Mouse (Mus musculus): ENCODE results near the gene Pex19. TPM values are rescaled to one million over a fixed set of nuclear protein-coding genes. Genes with fewer than 3 reads are reported as not detected.
A peak's percentile ranks its signal among the peaks of the same experiment; 100 is the strongest.

Pex19 gene
- polyA plus RNA-seq, 1 experiment = 108 TPM

- Histone ChIP-seq H3K4me1 (ENCODE audit: control insufficient read depth, insufficient read depth, low read length) (peaks cover 4% of the 10 kb centered on the region), H3K4me3 (replicated peaks; ENCODE audit: insufficient read depth, low read depth, low read length) (no peak overlapping the region), H3K27me3 (ENCODE audit: control insufficient read depth, insufficient read depth, low read length) (no peaks in the 10 kb centered on the region), H3K27ac (ENCODE audit: insufficient read depth, low read length) (no peak overlapping the region)
- no peak for DNase-seq
- TF ChIP-seq POLR2A (IDR thresholded peaks at IDR 0.05; ENCODE audit: borderline replicate concordance, insufficient read depth, low read length) (no peak), CTCF (IDR thresholded peaks at IDR 0.05; ENCODE audit: borderline replicate concordance, insufficient read depth, low read depth, low read length) (no peak)
- WGBS = 76% methylated on average over 21 of the region's 21 CpGs
Observed at GRCm38 (mm10) chr1:172172381-172172780, 45.8 kb downstream of the Pex19 start.

- DNase-seq = no peak
- H3K4me1 ChIP-seq (ENCODE audit: control insufficient read depth, insufficient read depth, low read length) = peaks cover 6% of the 10 kb centered on the region
- H3K27ac ChIP-seq (ENCODE audit: insufficient read depth, low read length) = no peak overlapping the region
- 16% methylated on average over 5 of the region's 5 CpGs for WGBS
- no peak overlapping the region for H3K4me3 ChIP-seq (replicated peaks; ENCODE audit: insufficient read depth, low read depth, low read length)
- no peaks in the 10 kb centered on the region for H3K27me3 ChIP-seq (ENCODE audit: control insufficient read depth, insufficient read depth, low read length)
- TF ChIP-seq CTCF (IDR thresholded peaks at IDR 0.05; ENCODE audit: borderline replicate concordance, insufficient read depth, low read depth, low read length) (no peak), POLR2A (IDR thresholded peaks at IDR 0.05; ENCODE audit: borderline replicate concordance, insufficient read depth, low read length) (no peak)
Observed at GRCm38 (mm10) chr1:172173181-172173580, 46.6 kb downstream of the Pex19 start.

DNA sequence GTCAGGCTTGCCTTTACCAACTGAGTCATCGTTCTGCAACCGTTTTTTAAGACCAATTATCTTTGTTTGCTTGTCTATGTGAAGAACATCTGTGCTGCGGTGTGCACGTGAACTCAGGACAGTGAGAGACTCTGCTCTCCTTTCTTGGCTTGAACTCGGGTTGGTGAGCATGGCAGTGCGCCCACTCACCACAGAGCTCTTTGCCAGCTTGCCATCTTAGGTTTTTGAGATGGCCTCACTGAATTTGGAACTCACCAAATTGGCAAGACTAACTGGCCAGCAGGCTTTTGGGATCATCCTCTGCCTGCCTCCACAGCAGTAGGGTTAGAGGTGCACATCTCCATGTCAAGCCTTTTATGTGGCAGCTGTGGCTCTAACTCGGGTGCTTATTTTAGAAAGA is 51.2 kb downstream of the Pex19 start:
- whole genome bisulfite sequencing = 22% methylated on average over 7 of the region's 7 CpGs
- Histone ChIP-seq H3K27me3 (ENCODE audit: control insufficient read depth, insufficient read depth, low read length) (no peaks in the 10 kb centered on the region), H3K4me1 (ENCODE audit: control insufficient read depth, insufficient read depth, low read length) (peaks cover 11% of the 10 kb centered on the region), H3K4me3 (replicated peaks; ENCODE audit: insufficient read depth, low read depth, low read length) (no peak overlapping the region), H3K27ac (ENCODE audit: insufficient read depth, low read length) (no peak overlapping the region)
- TF ChIP-seq CTCF (IDR thresholded peaks at IDR 0.05; ENCODE audit: borderline replicate concordance, insufficient read depth, low read depth, low read length) = no peak
- no peak for TF ChIP-seq POLR2A (IDR thresholded peaks at IDR 0.05; ENCODE audit: borderline replicate concordance, insufficient read depth, low read length)
- DNase-seq = peak; percentile 53 to 57

GRCm38 (mm10) chr1:172179102-172179501 is 52.5 kb downstream of the Pex19 start:
- 0 out of 2 replicates have a peak overlapping the region, but pooled peaks have one; percentile 58 for H3K27ac ChIP-seq (ENCODE audit: insufficient read depth, low read length)
- no peaks in the 10 kb centered on the region for H3K27me3 ChIP-seq (ENCODE audit: control insufficient read depth, insufficient read depth, low read length)
- no peak overlapping the region for H3K4me3 ChIP-seq (replicated peaks; ENCODE audit: insufficient read depth, low read depth, low read length)
- peak; percentile 45 to 63 for DNase-seq
- 30% methylated on average over 7 of the region's 7 CpGs for WGBS
- H3K4me1 ChIP-seq (ENCODE audit: control insufficient read depth, insufficient read depth, low read length) = peaks cover 7% of the 10 kb centered on the region
- TF ChIP-seq POLR2A (IDR thresholded peaks at IDR 0.05; ENCODE audit: borderline replicate concordance, insufficient read depth, low read length) = no peak
- TF ChIP-seq CTCF (IDR thresholded peaks at IDR 0.05; ENCODE audit: borderline replicate concordance, insufficient read depth, low read depth, low read length) = no peak

DNA sequence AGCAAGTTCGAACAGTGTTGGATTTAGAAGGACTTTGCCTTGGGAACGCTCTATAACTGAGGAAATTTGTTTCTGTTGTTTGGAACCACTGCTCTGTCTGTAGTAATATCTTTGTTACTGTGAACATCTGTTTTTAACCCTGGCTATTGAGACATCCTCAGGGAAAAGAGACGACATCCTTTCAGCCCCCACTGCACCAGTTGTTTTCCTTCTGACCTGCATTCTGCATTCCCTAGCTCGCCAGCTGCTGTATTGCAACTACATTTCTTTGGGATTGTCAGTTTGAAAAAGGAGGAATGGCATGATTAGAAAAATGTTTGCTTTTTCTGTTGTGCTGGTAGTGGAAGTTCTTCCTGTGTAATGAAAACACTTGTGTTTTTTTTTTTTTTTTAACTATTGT is 54.3 kb downstream of the Pex19 start:
- no peaks in the 10 kb centered on the region for H3K27me3 ChIP-seq (ENCODE audit: control insufficient read depth, insufficient read depth, low read length)
- no peak overlapping the region for H3K4me3 ChIP-seq (replicated peaks; ENCODE audit: insufficient read depth, low read depth, low read length)
- peaks cover 7% of the 10 kb centered on the region for H3K4me1 ChIP-seq (ENCODE audit: control insufficient read depth, insufficient read depth, low read length)
- no peak for DNase-seq
- WGBS = 78% methylated on average over 4 of the region's 4 CpGs
- no peak overlapping the region for H3K27ac ChIP-seq (ENCODE audit: insufficient read depth, low read length)
- TF ChIP-seq CTCF (IDR thresholded peaks at IDR 0.05; ENCODE audit: borderline replicate concordance, insufficient read depth, low read depth, low read length) (no peak), POLR2A (IDR thresholded peaks at IDR 0.05; ENCODE audit: borderline replicate concordance, insufficient read depth, low read length) (no peak)

GRCm38 (mm10) chr1:172181777-172182176 is 55.2 kb downstream of the Pex19 start:
- Histone ChIP-seq H3K4me3 (replicated peaks; ENCODE audit: insufficient read depth, low read depth, low read length) (no peak overlapping the region), H3K27me3 (ENCODE audit: control insufficient read depth, insufficient read depth, low read length) (no peaks in the 10 kb centered on the region), H3K4me1 (ENCODE audit: control insufficient read depth, insufficient read depth, low read length) (peaks cover 7% of the 10 kb centered on the region), H3K27ac (ENCODE audit: insufficient read depth, low read length) (no peak overlapping the region)
- peak in 1 of 2 experiments; percentile 56 for DNase-seq
- WGBS = 67% methylated on average over 3 of the region's 3 CpGs
- TF ChIP-seq CTCF (IDR thresholded peaks at IDR 0.05; ENCODE audit: borderline replicate concordance, insufficient read depth, low read depth, low read length) (no peak), POLR2A (IDR thresholded peaks at IDR 0.05; ENCODE audit: borderline replicate concordance, insufficient read depth, low read length) (no peak)

GRCm38 (mm10) chr1:172183056-172183455 is 56.5 kb downstream of the Pex19 start:
- no peaks in the 10 kb centered on the region for H3K27me3 ChIP-seq (ENCODE audit: control insufficient read depth, insufficient read depth, low read length)
- TF ChIP-seq POLR2A (IDR thresholded peaks at IDR 0.05; ENCODE audit: borderline replicate concordance, insufficient read depth, low read length) (no peak), CTCF (IDR thresholded peaks at IDR 0.05; ENCODE audit: borderline replicate concordance, insufficient read depth, low read depth, low read length) (no peak)
- no peak overlapping the region for H3K4me3 ChIP-seq (replicated peaks; ENCODE audit: insufficient read depth, low read depth, low read length)
- WGBS = 98% methylated on average over 6 of the region's 6 CpGs
- H3K27ac ChIP-seq (ENCODE audit: insufficient read depth, low read length) = no peak overlapping the region
- H3K4me1 ChIP-seq (ENCODE audit: control insufficient read depth, insufficient read depth, low read length) = peaks cover 5% of the 10 kb centered on the region
- DNase-seq = no peak

- no peak overlapping the region for H3K4me3 ChIP-seq (replicated peaks; ENCODE audit: insufficient read depth, low read depth, low read length)
- H3K27ac ChIP-seq (ENCODE audit: insufficient read depth, low read length) = no peak overlapping the region
- no peak for TF ChIP-seq POLR2A (IDR thresholded peaks at IDR 0.05; ENCODE audit: borderline replicate concordance, insufficient read depth, low read length)
- no peak for TF ChIP-seq CTCF (IDR thresholded peaks at IDR 0.05; ENCODE audit: borderline replicate concordance, insufficient read depth, low read depth, low read length)
- DNase-seq = no peak
- no peaks in the 10 kb centered on the region for H3K27me3 ChIP-seq (ENCODE audit: control insufficient read depth, insufficient read depth, low read length)
- peaks cover 3% of the 10 kb centered on the region; the same call in 1 of the 2 replicates for H3K4me1 ChIP-seq (ENCODE audit: control insufficient read depth, insufficient read depth, low read length)
Observed at GRCm38 (mm10) chr1:172183915-172184314, 57.4 kb downstream of the Pex19 start.

Other genes with a start within 250 kb of the Pex19 start
- gene Gm10521, start 231.1 kb upstream of the Pex19 start, polyA plus RNA-seq (2012; rRNA removed) = 0.08 and 0.10 TPM in 2 replicates
- 0.11 TPM in 1 of 2 replicates, not detected in the other for gene Slamf6, start 209.2 kb upstream of the Pex19 start, polyA plus RNA-seq (2012; rRNA removed)
- gene Vangl2, start 98.3 kb upstream of the Pex19 start, polyA plus RNA-seq (2012; rRNA removed) = 10.5 and 13.1 TPM in 2 replicates
- gene Nhlh1, start 69.2 kb upstream of the Pex19 start, polyA plus RNA-seq (2012; rRNA removed) = 0.05 and 0.07 TPM in 2 replicates
- 125 and 131 TPM in 2 replicates for gene Copa, start 44.2 kb upstream of the Pex19 start, polyA plus RNA-seq (2012; rRNA removed)
- gene Ncstn, start 44.0 kb upstream of the Pex19 start, polyA plus RNA-seq (2012; rRNA removed) = 84.3 and 89.3 TPM in 2 replicates
- gene Dcaf8, start 21.3 kb downstream of the Pex19 start, polyA plus RNA-seq (2012; rRNA removed) = 118 and 121 TPM in 2 replicates
- gene Pea15a, start 80.0 kb downstream of the Pex19 start, polyA plus RNA-seq (2012; rRNA removed) = 562 and 572 TPM in 2 replicates
- 3.8 and 3.9 TPM in 2 replicates for gene Casq1, start 93.1 kb downstream of the Pex19 start, polyA plus RNA-seq (2012; rRNA removed)
- gene Atp1a4, start 131.7 kb downstream of the Pex19 start, polyA plus RNA-seq (2012; rRNA removed) = 0.03 TPM in 1 of 2 replicates, not detected in the other
- 254 and 269 TPM in 2 replicates for gene Igsf8, start 134.9 kb downstream of the Pex19 start, polyA plus RNA-seq (2012; rRNA removed)
- 535 and 584 TPM in 2 replicates for gene Atp1a2, start 171.3 kb downstream of the Pex19 start, polyA plus RNA-seq (2012; rRNA removed)
- 116 and 130 TPM in 2 replicates for gene Kcnj9, start 202.6 kb downstream of the Pex19 start, polyA plus RNA-seq (2012; rRNA removed)
- gene Kcnj10, start 214.5 kb downstream of the Pex19 start, polyA plus RNA-seq (2012; rRNA removed) = 141 and 174 TPM in 2 replicates
- 7.5 and 7.9 TPM in 2 replicates for gene Pigm, start 249.8 kb downstream of the Pex19 start, polyA plus RNA-seq (2012; rRNA removed)